Mouse (Mus musculus) layer of hippocampus, adult 9-11 months (tissue): ENCODE results near the gene Cdc42bpb.

ENCODE experiments used
- DNase-seq: peaks from one replicate; pipeline ENCODE4 v3.0.0; 2022

Gene Cdc42bpb

DNA sequence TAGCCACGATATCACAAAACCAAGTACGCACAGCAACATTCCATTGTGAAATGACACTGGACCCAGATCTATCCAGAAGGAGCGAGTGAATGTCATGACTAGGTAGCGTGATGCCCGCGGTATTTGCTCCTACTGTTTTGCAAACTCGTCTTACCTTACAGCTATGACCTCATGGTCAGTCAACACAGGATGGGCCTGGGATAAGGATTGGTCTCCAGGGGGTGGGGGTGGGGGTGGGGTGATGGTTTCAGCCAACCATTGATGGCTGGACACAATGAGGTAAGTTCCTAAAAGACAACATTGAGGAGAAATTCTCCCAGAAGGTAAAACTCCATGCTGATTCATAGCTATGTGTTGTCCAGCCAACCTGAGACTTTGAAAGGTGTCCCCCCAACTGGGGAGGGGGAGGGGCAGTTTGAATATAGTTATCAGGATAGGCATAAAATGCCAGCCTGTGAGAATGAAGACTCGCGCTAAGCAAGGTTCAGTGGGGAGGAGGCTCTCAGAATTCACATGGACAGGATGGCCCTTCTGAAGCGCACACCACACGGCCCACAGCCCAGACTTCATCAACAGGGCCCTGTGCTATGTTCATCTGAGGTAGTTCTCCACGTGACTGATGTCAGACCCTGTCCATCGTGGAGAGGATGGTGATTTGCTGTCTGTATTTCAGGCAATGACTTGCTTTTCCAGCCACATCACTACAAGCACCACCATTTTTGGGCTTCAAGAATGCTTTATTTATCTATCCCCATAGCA is 8.5 kb upstream of the Cdc42bpb start:
- DNase-seq, result no peak

DNA sequence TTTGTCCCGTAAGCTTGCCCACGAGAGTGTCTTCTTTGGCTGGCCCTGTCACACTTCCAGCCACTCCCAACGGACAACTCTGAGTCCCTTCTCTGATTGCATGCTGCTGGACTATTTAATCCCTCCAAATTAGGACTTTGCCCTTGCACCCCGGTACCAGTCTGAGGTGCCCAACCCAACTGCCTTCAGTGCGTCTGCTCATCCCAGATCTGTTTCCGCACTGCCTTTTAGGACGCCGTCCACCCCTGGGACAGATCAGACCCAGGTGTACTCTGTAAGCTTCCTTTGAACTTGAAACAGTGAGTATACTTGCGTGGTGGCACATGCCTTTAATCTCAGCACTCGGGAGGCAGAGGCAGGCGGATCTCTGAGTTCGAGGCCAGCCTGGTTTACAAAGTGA is 1.3 kb upstream of the Cdc42bpb start:
- DNase-seq, result no peak

DNA sequence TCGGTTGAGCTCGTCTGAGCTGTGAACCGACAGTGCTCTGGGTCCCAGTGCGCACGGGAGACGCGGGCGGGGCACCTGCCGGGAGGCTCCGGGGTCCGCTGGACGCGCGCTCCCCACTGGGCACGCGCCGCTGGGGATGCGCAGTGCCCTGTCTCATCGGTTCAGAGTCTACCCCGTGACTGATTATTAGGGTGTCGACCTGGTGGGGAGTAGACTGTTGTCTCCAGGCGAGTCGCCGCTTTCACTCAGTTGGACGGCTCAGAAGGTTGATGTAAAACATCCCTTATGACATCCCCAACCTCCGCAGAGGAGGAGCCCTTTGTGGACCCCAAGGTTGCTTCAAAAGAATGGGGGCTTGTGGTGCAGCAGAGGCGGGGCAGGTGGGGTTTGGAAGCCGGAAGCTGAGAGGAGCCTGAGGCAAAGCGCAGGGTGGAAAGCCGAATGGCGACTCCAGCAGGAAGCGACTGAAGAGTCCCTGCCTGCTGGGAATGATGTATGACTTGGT is 520 bp upstream of the Cdc42bpb start:
- DNase-seq, result no peak

DNA sequence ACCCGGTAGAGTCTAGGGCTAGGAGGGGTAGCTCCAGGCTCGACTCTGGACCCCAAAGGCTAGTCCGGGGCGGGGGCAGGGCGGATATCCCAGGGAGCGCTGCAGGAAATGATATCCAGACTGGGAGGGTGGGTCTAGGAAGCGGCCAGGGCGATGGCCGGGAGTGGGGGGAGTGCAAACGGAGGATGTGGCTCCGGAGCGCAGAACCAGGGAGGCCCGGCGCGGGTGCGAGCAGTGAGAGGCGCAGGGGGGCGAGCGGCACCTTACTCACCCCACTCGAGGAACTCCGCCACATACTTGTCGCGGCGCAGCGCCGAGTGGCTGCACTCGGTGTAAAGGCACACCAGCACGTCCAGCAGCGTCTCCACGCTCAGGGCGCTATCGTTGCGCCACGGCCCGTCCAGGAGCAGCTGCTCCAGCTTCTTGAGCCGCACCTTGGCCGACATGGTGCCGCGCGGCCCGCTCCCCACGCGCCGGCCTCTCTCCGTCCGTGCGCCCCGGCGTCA is 639 bp downstream of the Cdc42bpb start:
- DNase-seq, result no peak

DNA sequence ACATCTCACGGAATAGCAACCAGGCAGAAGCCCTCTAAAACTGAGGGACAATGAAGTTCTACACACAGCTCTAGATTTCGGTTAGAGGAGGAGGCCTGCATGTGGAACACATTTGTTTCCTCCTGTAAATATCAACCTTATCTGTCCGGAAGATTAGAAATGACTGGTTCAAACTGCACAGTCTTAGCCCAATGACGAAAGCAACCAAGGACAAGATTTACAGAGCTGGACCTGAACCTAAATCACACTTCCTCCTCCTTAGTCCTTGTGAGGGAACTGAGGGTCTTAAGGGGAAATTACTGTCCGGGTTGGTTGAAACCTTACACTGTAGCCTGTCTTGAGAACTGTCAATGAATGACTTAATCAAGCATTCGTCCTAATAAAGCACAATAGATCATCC is 1.5 kb downstream of the Cdc42bpb start:
- DNase-seq, result no peak

DNA sequence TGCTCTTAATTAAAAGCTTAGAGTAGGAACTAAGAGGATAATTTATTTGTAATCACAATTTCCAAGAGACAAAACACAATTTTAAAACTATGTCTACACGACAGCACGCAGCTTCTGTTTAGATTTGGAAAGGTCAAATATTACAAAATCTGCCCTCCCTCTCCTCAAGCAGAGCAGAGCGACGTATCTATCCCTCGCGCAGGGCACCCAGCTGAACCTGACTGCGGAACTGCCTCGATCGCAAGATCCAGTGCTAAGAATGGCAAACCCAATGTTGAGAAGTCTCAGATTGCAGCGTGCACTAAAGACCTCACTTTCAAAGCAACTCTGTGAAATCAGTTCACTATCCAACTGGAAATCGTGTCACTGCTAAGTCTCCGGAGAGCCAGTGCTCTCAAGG is 2.0 kb downstream of the Cdc42bpb start:
- no peak for DNase-seq

DNA sequence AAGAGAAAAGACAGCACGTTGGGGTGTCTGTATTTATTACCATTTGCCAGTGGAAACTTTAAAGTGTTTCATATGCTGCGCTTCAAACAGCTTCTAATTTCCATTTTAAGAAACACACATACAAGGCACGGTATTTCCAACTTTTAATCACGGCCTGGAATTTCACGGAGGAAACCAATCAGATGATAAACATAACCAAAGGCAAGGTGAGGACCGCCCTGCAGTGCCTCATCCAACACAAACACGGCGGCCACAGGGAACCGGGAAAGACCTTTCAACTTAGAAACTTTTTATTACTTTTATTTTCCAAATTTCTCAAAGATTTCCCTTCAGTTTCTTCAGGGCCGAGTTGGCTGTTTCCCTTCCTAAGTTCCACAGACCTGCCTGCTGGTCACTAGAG is 2.8 kb downstream of the Cdc42bpb start:
- DNase-seq, result no peak

DNA sequence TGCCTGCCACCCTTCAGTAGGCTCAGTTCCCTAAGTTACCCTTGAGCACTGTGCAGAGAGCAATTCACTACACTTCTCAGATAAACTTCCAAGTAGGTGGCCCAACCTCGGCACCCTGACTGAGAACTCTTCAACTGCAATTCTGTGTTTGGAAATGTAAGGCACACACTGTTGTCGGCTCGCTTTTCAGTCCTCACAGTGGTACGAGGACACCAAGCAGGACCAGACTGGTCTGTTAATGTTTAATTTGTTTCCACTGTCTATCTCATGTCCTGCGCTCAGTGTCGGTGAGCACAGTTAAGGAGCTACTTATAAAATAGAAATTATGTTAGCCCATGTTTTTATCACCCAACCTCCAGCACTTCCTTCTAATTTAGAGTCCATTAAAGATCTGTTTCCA is 4.1 kb downstream of the Cdc42bpb start:
- DNase-seq, result no peak

DNA sequence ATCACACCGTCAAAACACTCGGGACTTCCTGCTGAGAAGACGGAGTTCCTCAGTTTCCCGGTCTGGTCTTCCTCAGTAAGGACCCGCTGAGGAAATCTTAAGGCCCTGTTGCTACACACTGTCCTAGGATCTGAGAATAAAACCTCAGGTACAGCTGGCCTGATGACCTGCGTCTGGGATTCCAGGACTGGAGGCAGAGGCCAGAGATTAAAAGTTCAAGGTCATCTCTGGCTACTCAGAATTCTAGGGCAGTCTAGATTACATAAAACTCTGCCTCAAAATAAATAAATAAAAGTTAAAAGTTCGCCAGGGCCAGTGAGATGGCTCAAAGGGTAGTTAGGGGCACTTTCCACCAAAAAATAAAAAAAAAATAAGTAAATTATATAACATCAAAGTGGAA is 5.6 kb downstream of the Cdc42bpb start:
- DNase-seq, result no peak

DNA sequence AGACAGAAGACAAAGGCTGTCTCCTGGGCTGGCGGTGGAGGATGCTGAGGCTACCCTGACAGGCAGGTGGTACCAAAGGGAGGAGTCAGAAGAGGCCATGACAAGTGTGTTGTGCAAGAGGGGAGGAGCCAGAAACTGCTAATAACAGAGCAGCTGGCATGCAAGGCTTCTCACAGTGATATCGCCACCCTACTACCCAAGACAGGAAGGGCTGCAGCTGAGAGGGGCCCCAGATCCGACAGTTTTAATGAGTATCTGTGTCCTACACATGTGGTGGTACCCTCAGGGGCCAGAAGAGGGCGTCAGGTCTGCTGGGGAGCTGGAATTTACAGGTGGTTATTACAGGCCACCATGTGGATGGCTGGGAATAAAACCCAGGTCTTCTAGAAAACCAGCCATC is 7.3 kb downstream of the Cdc42bpb start:
- no peak for DNase-seq

DNA sequence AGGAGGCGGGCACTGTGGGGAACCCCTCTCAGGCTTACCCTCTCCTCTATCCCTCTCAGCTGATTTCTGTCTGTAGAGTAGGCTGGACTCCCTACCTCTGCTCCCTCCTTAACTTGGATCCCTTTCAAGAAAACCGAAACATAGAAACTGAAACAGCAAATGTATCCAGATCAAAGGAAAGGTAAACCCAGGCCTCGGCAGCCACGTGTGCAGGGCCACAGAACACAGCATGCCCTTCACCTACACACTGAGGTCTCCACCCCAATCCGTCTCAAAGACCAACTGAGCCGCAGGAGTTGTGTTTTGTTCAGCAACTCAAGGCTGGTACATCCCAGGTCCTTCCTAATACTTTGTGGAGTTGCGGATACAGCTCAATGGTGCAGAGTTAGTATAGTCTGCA is 10.5 kb downstream of the Cdc42bpb start:
- DNase-seq, result no peak

DNA sequence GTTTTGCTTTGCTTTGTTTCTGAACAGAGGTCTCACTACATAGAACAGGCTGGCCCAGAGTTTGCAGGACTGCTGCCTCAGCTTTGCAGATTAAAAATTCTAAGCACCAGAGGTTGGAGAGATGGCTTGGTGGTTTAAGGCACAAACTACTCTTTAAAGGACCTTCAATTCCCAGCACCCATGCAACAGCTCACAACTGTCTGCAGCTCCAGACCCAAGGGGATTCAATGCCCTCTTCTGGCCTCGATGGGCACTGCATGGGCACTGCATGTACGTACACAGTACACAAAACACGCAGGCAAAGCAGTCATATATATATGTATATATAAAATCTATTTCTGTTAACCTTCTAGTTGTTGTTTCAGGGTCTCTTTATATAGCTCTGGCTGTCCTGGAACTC is 13.3 kb downstream of the Cdc42bpb start:
- DNase-seq, result no peak

DNA sequence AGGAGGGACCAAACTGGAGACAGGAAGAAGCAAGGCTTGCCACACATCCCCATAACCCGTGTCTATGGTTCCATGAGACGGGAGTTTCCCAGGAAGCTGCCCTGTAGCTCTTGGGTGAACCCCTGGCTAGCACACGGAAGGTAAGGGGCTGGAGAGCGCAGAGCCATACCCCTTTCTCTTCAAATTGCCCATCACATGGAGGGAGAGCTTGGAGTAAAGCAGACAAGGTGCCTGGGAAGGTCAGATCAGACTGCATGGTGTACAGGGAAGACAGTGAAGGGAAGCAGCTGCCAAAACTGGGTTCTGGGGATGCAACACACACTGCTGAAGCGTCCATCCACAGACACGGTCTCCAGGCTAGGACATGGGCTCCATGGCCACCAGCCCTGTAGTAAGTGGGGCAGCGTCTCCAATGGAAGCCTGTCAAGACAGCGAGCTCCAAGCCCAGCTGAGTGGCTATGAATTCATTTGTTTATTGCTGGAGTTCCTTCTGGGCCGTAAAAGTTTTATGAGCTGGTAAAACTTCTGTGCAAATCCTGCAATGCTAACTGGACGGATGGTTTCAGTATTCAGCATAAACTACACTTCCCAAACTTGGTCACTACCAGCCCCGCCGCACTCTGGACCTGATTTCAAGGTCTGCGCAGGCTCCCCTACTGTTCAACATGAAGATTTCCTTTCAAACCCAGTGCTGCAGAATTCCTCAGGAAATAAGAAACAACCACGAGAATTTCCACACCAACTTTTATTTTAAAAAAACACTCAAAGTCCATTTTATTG is 16.0 kb downstream of the Cdc42bpb start:
- no peak for DNase-seq

DNA sequence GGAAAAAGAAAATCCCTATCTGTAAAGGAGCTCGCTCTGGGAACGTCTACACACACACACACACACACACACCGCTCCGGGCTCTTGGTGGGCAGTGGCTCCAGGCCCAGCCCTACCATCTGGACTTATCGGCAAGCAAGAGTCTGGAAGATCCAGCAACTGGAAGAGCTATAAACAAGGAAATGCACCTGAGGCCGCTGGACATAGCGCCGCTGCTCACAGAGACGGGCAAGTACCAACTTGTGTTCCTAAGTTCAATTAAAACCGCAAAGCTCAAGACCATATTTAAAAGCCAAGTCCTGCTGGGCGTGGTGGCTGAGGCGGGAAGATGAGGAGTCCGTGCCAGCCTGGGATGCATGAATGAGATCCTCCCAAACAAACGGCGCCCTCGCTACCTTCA is 16.8 kb downstream of the Cdc42bpb start:
- DNase-seq, result no peak

DNA sequence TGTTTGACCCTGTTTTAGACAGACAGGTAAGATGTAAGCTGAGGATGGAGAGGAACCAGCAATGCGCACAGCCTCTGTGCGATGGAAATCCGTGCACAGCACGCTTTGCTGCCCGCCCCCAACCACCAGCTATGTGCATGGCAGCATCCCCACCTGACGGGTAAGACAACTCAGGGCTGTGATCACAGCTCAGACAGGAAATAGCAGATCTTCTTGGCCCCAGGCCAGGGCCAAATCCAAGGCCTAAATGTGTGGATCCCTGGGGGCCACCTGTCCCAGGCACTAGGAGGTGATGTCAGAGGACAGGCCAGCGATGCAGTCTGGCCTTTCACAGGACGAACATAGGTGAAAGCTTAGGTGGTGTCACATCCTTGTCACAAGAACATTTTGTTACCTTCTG is 21.3 kb downstream of the Cdc42bpb start:
- DNase-seq, result no peak

DNA sequence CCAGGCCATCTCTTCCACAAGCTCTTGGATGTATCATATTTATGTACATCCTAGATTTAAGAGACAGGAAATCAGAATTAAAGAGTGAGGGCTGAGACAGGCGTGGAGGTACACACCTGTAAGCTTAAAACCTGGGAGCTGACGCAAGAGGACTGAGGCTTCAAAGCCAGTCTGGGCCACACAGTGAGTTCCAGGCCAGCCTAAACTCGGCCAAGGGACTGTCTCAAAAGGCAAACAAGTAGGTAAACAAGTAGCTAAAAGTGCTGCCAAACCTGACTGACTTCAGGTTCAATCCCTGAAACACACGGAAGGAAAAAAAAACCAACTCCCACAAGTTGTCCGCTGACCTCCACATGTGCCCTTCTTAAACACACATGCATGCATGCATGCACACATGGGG is 23.4 kb downstream of the Cdc42bpb start:
- DNase-seq, result no peak

DNA sequence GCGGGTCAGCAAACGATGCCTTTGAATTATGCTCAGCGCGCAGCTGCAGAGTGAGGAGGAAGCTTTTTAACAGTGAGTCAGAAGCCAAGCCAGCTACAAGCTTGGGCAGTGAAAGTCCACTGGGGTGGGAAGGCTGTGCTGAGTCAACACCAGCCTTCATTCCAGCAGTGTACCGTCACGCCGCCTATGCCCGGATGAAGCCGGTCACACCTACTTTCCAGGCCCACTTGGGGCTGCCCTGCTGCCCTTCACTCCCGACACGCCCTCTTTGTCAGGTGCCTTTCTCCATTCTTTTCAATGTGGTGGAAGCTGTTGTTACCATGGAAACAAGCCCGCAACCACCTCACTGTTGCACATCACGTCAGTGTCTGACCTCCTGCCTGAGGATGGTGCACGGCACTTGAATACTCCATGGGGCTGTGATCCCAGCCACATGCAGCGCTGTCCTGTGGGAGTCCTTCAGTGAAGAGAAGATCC is 24.0 kb downstream of the Cdc42bpb start:
- no peak for DNase-seq

DNA sequence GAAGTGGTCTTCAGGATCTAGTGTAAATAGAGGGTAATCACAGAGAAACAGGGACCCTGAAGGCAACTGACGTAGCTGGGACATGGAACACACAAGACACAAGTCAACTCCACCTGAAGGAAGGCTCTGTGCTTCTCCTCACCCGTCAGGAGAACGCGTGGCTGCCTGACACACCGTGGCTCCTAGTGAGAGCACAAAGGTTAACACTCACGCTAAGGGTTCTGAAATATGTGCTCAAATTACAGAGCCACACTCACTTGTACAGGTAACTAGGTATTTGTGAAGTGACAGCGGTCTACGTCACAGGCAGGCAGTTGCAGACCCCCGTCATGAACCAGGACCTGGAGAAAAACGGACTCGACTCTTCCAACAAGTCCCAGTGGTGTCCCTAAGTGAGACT is 24.5 kb downstream of the Cdc42bpb start:
- DNase-seq, result no peak

DNA sequence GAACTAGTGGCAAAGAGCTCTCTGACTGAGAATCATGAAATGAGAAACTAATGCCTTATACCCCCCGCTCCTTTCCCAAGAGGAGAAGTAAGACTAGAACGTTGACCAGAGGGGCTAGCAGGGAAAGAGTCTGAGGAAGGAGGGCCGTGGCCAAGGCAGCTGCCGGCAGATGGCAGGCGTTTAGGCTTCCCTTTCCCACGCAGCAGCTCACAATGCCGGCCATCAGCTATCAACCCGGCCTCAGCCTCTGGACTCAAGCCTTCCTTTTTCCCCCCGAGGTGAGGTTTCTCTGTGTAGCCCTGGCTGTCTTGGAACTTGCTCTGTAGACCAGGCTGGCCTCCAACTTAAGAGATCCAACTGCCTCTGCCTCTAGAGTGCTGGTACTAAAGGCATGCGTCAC is 25.0 kb downstream of the Cdc42bpb start:
- no peak for DNase-seq

DNA sequence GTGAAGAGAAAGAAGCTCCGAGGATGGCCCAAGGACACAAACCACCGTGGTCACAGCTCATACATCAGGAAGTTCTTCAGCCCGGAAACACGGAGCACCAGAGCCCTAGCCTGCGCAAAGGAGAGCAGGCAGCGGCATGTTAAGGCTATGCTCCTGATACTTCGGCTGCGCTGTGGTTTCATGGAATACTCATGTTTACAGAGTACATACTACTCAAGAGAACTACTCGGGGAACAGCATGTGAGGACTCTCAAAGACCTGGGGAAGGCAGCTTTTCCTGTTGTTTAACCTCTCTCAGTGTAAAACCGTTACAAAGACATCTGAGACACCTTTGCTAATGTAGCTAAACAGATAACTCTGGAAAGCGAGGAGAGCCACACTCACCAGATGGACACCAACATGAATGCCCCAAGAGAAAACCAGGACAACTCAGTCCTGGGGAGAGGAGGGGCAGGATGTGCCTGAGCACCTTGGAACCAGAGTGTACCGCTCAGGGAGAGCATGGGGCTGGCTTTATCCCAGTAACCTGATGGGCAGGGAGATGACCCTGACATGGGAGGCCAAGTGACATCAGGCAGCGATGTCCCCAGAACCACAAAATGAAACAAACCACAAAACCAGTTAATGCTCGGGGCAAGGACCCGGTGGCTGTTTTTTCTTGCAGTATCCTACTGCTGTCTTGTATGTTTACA is 27.8 kb downstream of the Cdc42bpb start:
- no peak for DNase-seq

DNA sequence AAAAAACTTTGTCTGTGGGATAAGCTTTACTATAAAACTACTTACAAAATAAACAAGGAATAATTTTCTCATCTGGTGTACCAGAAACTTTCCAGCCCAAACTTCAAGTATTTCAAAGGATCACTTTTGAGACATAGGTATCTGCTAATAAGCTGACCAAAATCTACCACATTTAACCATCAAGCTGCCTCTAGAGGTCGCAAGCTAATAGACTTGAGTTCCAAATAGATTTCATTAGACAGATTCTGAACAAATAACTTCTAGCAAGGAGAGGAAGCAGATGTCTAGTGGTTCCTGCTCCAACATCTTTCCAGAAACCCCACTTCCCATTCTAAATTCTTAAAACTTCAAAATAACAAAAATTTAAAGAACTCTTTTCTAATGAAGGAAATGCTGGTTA is 33.6 kb downstream of the Cdc42bpb start:
- no peak for DNase-seq

DNA sequence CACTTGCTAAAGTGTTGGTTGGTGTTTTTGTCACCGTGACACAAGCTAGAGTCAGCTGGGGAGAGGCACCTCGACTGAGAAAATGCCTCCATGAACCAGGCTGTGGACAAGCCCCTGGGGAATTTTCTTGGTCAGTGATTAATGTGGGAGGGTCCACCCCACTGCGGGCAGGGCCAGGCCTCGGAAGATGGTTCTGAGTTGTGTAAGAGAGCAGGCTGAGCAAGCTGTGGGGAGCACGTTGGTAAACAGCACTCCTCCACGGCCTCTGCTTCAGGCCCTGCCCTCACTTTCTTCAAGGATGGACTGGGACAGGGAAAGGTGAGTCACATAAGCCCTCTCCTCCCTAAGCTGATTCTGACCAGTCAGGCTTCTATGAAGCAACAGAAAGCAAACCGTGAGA is 36.8 kb downstream of the Cdc42bpb start:
- no peak for DNase-seq

DNA sequence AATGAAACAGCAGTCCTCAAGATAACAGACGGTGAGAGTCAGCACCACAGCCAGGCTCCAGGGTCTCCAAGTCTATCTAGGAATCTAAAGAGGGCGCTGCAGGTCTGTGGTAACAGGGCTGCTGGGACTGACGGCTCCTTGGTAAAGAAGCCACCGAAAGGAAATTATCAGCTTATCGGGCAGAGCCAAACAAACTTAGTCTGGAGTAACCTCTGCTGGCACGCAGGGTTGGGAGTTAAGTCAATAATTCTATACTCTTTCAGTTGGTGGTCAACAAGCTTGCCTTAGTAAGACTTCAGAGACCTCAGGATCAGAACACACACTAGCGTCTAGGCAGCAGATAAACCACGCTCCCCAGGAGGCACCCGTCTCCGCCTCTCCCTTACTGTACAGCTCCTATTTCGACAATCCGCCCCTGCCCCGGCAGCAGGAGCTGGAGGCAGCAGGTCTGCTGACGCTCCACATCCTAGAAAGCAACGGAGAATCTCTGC is 39.6 kb downstream of the Cdc42bpb start:
- no peak for DNase-seq
